Mouse (Mus musculus) erythroblast, embryonic 14.5 days (primary cell): ENCODE data around the gene Cds1.

Experiments
- GATA1 ChIP-seq: IDR thresholded peaks from 2 replicates; pipeline ENCODE4 v1.6.1; 2012; ENCODE audit warnings: low read length, inconsistent platforms, mixed read lengths
- TAL1 ChIP-seq: IDR thresholded peaks from 3 replicates; pipeline ENCODE4 v1.6.1; 2012; ENCODE audit warnings: low read length, inconsistent platforms, mixed read lengths

GRCm38 (mm10) chr5:101784328-101784727, 19.4 kb downstream of the Cds1 start:
- TF ChIP-seq GATA1 (no peak), TAL1 (no peak)
